Mouse (Mus musculus) embryonic facial prominence, embryonic 13.5 days (tissue): Measurements from ENCODE around the gene Tmem132a. TPM values are rescaled to one million over a fixed set of nuclear protein-coding genes. Genes with fewer than 3 reads are reported as not detected.

Experiments
- ATAC-seq: fragments of 200-750 bp; cut with Nextera tagmentation; 2 replicates; pipeline ENCODE4 v1.8.0; 2017; ENCODE audit warnings: low read depth; ENCODE audit not compliant: insufficient number of reproducible peaks, insufficient read depth, low FRiP score, low TSS enrichment
- H3K27ac ChIP-seq: fragments of 300-500 bp; sonication (generic); 2 replicates; pipeline ENCODE4 v1.5.1; 2015; ENCODE audit warnings: moderate library complexity, mild to moderate bottlenecking, inconsistent platforms
- H3K27me3 ChIP-seq: fragments of 300-500 bp; sonication (generic); 2 replicates; pipeline ENCODE4 v1.6.1; 2015; ENCODE audit warnings: mild to moderate bottlenecking, inconsistent platforms
- H3K36me3 ChIP-seq: fragments of 300-500 bp; sonication (generic); 2 replicates; pipeline ENCODE4 v1.6.1; 2015; ENCODE audit warnings: mild to moderate bottlenecking, inconsistent platforms
- H3K4me1 ChIP-seq: fragments of 300-500 bp; sonication (generic); 2 replicates; pipeline ENCODE4 v1.6.1; 2015; ENCODE audit warnings: inconsistent platforms
- H3K4me2 ChIP-seq: fragments of 300-500 bp; sonication (generic); 2 replicates; pipeline ENCODE4 v1.6.1; 2015; ENCODE audit warnings: moderate library complexity, mild to moderate bottlenecking, inconsistent platforms
- H3K4me3 ChIP-seq: fragments of 300-500 bp; sonication (generic); 2 replicates; pipeline ENCODE4 v1.5.1; 2015; ENCODE audit warnings: mild to moderate bottlenecking, inconsistent platforms
- H3K9ac ChIP-seq: fragments of 300-500 bp; sonication (generic); 2 replicates; pipeline ENCODE4 v1.6.1; 2015; ENCODE audit warnings: mild to moderate bottlenecking, inconsistent platforms
- H3K9me3 ChIP-seq: fragments of 300-500 bp; sonication (generic); 2 replicates; pipeline ENCODE4 v1.6.1; 2016; ENCODE audit warnings: inconsistent platforms
- WGBS: fragments of 180-500 bp; shearing (Covaris S2); methylation state at CpG from one replicate; pipeline ENCODE4 v1.1.7; 2015; ENCODE audit warnings: mixed read lengths; 5-methylcytosine and 5-hydroxymethylcytosine counted together
- polyA plus RNA-seq: library from polyadenylated mRNA; unstranded; fragments of >200 nt; fragmentation: Nextera tagmentation; extraction: Ambion mirVana; gene quantifications from 2 replicates; pipeline ENCODE4 v1.2.1, GENCODE M21; 2015

The Tmem132a gene
- polyA plus RNA-seq, 1 experiment from 2014 or later = 107 TPM

GRCm38 (mm10) chr19:10845454-10845853 lies 24.3 kb downstream of the Tmem132a start:
- H3K36me3 ChIP-seq = no peaks in the 10 kb centered on the region
- no peak overlapping the region for H3K4me3 ChIP-seq
- no peak overlapping the region for H3K27ac ChIP-seq
- no peaks in the 10 kb centered on the region for H3K9me3 ChIP-seq
- ATAC-seq = no peak
- H3K4me2 ChIP-seq = no peak overlapping the region
- 79% methylated on average over 3 of the region's 3 CpGs for WGBS
- no peaks in the 10 kb centered on the region; the same call in 1 of the 2 replicates for H3K4me1 ChIP-seq
- H3K27me3 ChIP-seq = peaks cover 4% of the 10 kb centered on the region; the same call in 1 of the 2 replicates
- no peak overlapping the region for H3K9ac ChIP-seq

- Histone ChIP-seq H3K4me2 (no peak overlapping the region), H3K27ac (no peak overlapping the region), H3K36me3 (no peaks in the 10 kb centered on the region), H3K9ac (no peak overlapping the region), H3K9me3 (no peaks in the 10 kb centered on the region), H3K27me3 (peaks cover 4% of the 10 kb centered on the region; the same call in 1 of the 2 replicates), H3K4me1 (no peaks in the 10 kb centered on the region; the same call in 1 of the 2 replicates), H3K4me3 (no peak overlapping the region)
- WGBS = 87% methylated on average over 5 of the region's 5 CpGs
- no peak for ATAC-seq
Measured at GRCm38 (mm10) chr19:10844206-10844605, 25.5 kb downstream of the Tmem132a start.

GRCm38 (mm10) chr19:10842914-10843313 lies 26.8 kb downstream of the Tmem132a start:
- peak overlapping the region; percentile 5; the same call in 1 of the 2 replicates for H3K4me2 ChIP-seq
- 47% methylated on average over 24 of the region's 24 CpGs for WGBS
- no peaks in the 10 kb centered on the region for H3K9me3 ChIP-seq
- H3K4me3 ChIP-seq = no peak overlapping the region
- no peak overlapping the region for H3K27ac ChIP-seq
- H3K27me3 ChIP-seq = peaks cover 4% of the 10 kb centered on the region; the same call in 1 of the 2 replicates
- H3K9ac ChIP-seq = no peak overlapping the region
- no peak for ATAC-seq
- H3K4me1 ChIP-seq = no peaks in the 10 kb centered on the region; the same call in 1 of the 2 replicates
- H3K36me3 ChIP-seq = no peaks in the 10 kb centered on the region

GRCm38 (mm10) chr19:10841721-10842626 lies 27.8 kb downstream of the Tmem132a start:
- no peak for ATAC-seq
- H3K9ac ChIP-seq = 0 out of 2 replicates have a peak overlapping the region, but pooled peaks have one; percentile 11
- no peaks in the 10 kb centered on the region; the same call in 1 of the 2 replicates for H3K4me1 ChIP-seq
- no peaks in the 10 kb centered on the region for H3K9me3 ChIP-seq
- H3K27me3 ChIP-seq = peaks cover 4% of the 10 kb centered on the region; the same call in 1 of the 2 replicates
- WGBS = 38% methylated on average over 16 of the region's 16 CpGs
- no peak overlapping the region for H3K4me3 ChIP-seq
- no peak overlapping the region for H3K27ac ChIP-seq
- H3K36me3 ChIP-seq = no peaks in the 10 kb centered on the region
- no peak overlapping the region for H3K4me2 ChIP-seq

- H3K9me3 ChIP-seq = no peaks in the 10 kb centered on the region
- no peak within 1 kb of the TSS for H3K9ac ChIP-seq
- no peak for ATAC-seq
- no peak within 1 kb of the TSS for H3K27ac ChIP-seq
- H3K4me2 ChIP-seq = no peak within 1 kb of the TSS
- WGBS = 66% methylated on average over 15 of the region's 15 CpGs
- peaks cover 4% of the 10 kb centered on the region; the same call in 1 of the 2 replicates for H3K27me3 ChIP-seq
- no peaks in the 10 kb centered on the region for H3K4me1 ChIP-seq
- no peak within 1 kb of the TSS for H3K4me3 ChIP-seq
- no peaks in the 10 kb centered on the region for H3K36me3 ChIP-seq
Measured at GRCm38 (mm10) chr19:10839010-10839892, 30.5 kb downstream of the Tmem132a start, which contains the start of gene Slc15a3. TSS of gene Slc15a3 (plus strand) at chr19:10839727.

GRCm38 (mm10) chr19:10835671-10836070 lies 34.1 kb downstream of the Tmem132a start:
- Histone ChIP-seq H3K4me2 (no peak overlapping the region), H3K9me3 (no peaks in the 10 kb centered on the region), H3K4me3 (no peak overlapping the region), H3K27ac (no peak overlapping the region), H3K36me3 (no peaks in the 10 kb centered on the region), H3K9ac (no peak overlapping the region), H3K4me1 (no peaks in the 10 kb centered on the region), H3K27me3 (no peaks in the 10 kb centered on the region)
- ATAC-seq = no peak
- 35% methylated on average over 3 of the region's 3 CpGs for WGBS

- Histone ChIP-seq H3K9me3 (no peaks in the 10 kb centered on the region), H3K4me1 (no peaks in the 10 kb centered on the region), H3K36me3 (no peaks in the 10 kb centered on the region), H3K9ac (no peak overlapping the region), H3K4me3 (no peak overlapping the region), H3K27ac (no peak overlapping the region), H3K4me2 (no peak overlapping the region), H3K27me3 (no peaks in the 10 kb centered on the region)
- 78% methylated on average over 3 of the region's 3 CpGs for WGBS
- no peak for ATAC-seq
Measured at GRCm38 (mm10) chr19:10833611-10834010, 36.1 kb downstream of the Tmem132a start.

- no peak for ATAC-seq
- WGBS = 85% methylated on average over 3 of the region's 3 CpGs
- no peak overlapping the region for H3K27ac ChIP-seq
- H3K9me3 ChIP-seq = no peaks in the 10 kb centered on the region
- H3K4me1 ChIP-seq = no peaks in the 10 kb centered on the region
- no peaks in the 10 kb centered on the region for H3K36me3 ChIP-seq
- H3K4me2 ChIP-seq = no peak overlapping the region
- H3K4me3 ChIP-seq = no peak overlapping the region
- H3K9ac ChIP-seq = no peak overlapping the region
- H3K27me3 ChIP-seq = no peaks in the 10 kb centered on the region
Measured at GRCm38 (mm10) chr19:10832030-10832429, 37.7 kb downstream of the Tmem132a start.

GRCm38 (mm10) chr19:10831424-10831823 lies 38.3 kb downstream of the Tmem132a start:
- ATAC-seq = no peak
- Histone ChIP-seq H3K4me1 (no peaks in the 10 kb centered on the region), H3K9ac (no peak overlapping the region), H3K4me3 (no peak overlapping the region), H3K9me3 (no peaks in the 10 kb centered on the region), H3K27me3 (no peaks in the 10 kb centered on the region), H3K36me3 (no peaks in the 10 kb centered on the region), H3K4me2 (no peak overlapping the region), H3K27ac (no peak overlapping the region)
- WGBS = 12% methylated on average over 5 of the region's 5 CpGs

- H3K27ac ChIP-seq = no peak within 1 kb of the TSS
- H3K9me3 ChIP-seq = no peaks in the 10 kb centered on the region
- no peaks in the 10 kb centered on the region for H3K27me3 ChIP-seq
- H3K4me2 ChIP-seq = no peak within 1 kb of the TSS
- H3K36me3 ChIP-seq = no peaks in the 10 kb centered on the region
- no peak for ATAC-seq
- H3K4me1 ChIP-seq = no peaks in the 10 kb centered on the region
- WGBS = 87% methylated on average over 16 of the region's 16 CpGs
- H3K9ac ChIP-seq = no peak within 1 kb of the TSS
- no peak within 1 kb of the TSS for H3K4me3 ChIP-seq
Measured at GRCm38 (mm10) chr19:10829436-10830175, 40.1 kb downstream of the Tmem132a start, which contains the start of gene Cd6. TSS of gene Cd6 (minus strand) at chr19:10830058.

- H3K27me3 ChIP-seq = no peaks in the 10 kb centered on the region
- H3K36me3 ChIP-seq = no peaks in the 10 kb centered on the region
- H3K4me1 ChIP-seq = no peaks in the 10 kb centered on the region
- no peaks in the 10 kb centered on the region for H3K9me3 ChIP-seq
- no peak overlapping the region for H3K27ac ChIP-seq
- H3K4me2 ChIP-seq = no peak overlapping the region
- 92% methylated on average over 5 of the region's 5 CpGs for WGBS
- ATAC-seq = no peak
- no peak overlapping the region for H3K9ac ChIP-seq
- H3K4me3 ChIP-seq = no peak overlapping the region
Measured at GRCm38 (mm10) chr19:10828321-10828720, 41.4 kb downstream of the Tmem132a start.
